Mouse (Mus musculus): ENCODE results near the gene Daglb. TPM values are rescaled to one million over a fixed set of nuclear protein-coding genes. Genes with fewer than 3 reads are reported as not detected.

The Daglb gene
- total RNA-seq (2014; rRNA removed) (16.5 and 21.3 TPM in 2 replicates), polyA plus RNA-seq (2015; fragmentation: Nextera tagmentation; extraction: Ambion mirVana) (14.8 and 19.4 TPM in 2 replicates)

DNA sequence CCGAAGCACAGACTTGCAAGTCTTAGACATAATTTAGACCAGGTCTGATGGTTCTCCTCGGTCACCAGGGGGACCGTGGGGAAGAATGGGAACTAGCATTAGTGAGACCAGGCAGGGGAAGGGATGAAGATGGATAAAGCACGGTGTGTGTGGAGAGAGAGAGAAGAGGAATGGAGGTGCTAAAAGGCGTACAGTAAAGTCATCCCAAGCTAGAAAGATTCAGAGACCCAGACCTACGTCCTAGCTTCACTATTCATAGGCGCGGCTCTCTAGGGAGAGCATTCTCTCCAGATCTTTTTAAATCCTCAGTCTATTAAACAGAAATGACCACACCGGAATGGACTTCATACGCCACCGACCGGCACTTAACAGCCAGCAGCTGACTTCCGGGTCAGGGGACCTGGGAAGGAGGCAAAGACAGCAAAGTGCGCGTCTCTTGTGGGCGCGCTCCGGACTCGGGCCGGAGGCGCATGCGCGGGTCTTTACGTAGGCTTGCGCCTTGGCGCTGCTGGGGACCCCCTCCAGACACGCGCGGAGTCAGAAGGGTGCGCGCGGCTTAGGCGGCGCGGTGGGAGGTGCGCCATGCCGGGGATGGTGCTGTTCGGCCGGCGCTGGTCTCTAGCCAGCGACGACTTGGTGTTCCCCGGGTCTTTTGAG lies at the start of gene Daglb:
Gene Daglb (plus strand): TSS at position 485 of the 657 bp plus-strand sequence.
- peak; percentile 99 for ATAC-seq
- Histone ChIP-seq H3K36me3 (ENCODE audit: insufficient read depth) (peaks cover 20% of the 10 kb centered on the region), H3K27ac (ENCODE audit: low read depth, low read length) (peak within 1 kb of the TSS; percentile 79), H3K9ac (peak within 1 kb of the TSS; percentile 59), H3K27me3 (ENCODE audit: insufficient read depth, low read length) (no peaks in the 10 kb centered on the region), H3K4me3 (ENCODE audit: low read depth, low read length) (peak within 1 kb of the TSS; percentile 58), H3K9me3 (ENCODE audit: low read length) (no peaks in the 10 kb centered on the region), H3K4me1 (ENCODE audit: insufficient read depth) (0 out of 2 replicates have a peak, but pooled peaks cover 4% of the 10 kb centered on the region), H3K4me2 (ENCODE audit: low read depth) (peak within 1 kb of the TSS; percentile 75)
- 2% methylated on average over 43 of the region's 43 CpGs for WGBS
- peak; percentile 13; the same call in 1 of the 2 replicates for TF ChIP-seq CTCF (IDR thresholded peaks at IDR 0.05; ENCODE audit: low read depth)
- DNase-seq, result peak; percentile 96

DNA sequence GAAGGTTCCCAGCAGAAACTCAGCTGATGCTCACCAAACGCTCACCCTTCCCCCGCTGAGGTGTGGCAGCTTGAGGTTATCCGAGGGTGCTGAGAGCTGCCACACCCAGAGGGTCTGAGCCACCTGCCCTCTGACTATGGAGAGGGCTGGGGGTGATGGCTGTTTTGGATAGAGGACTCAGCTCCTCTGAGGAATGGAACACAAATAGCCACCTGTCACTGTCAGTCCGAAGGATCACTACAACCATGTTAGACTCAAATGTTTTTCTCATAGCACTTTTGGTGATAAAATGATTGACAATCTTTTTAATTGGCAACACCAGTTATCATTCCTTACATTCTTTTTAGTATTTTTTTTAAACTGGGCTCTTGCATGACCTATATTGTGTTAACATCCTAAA lies 42.9 kb upstream of the Daglb start:
- Histone ChIP-seq H3K36me3 (ENCODE audit: insufficient read depth) (peaks cover 41% of the 10 kb centered on the region), H3K27me3 (ENCODE audit: insufficient read depth, low read length) (no peaks in the 10 kb centered on the region), H3K4me2 (ENCODE audit: low read depth) (no peak overlapping the region), H3K9ac (no peak overlapping the region), H3K9me3 (ENCODE audit: low read length) (no peaks in the 10 kb centered on the region), H3K4me3 (ENCODE audit: low read depth, low read length) (no peak overlapping the region), H3K4me1 (ENCODE audit: insufficient read depth) (no peaks in the 10 kb centered on the region), H3K27ac (ENCODE audit: low read depth, low read length) (no peak overlapping the region)
- ATAC-seq, result no peak
- no peak for DNase-seq
- no peak for TF ChIP-seq CTCF (IDR thresholded peaks at IDR 0.05; ENCODE audit: low read depth)
- 89% methylated on average over 4 of the region's 4 CpGs for WGBS

DNA sequence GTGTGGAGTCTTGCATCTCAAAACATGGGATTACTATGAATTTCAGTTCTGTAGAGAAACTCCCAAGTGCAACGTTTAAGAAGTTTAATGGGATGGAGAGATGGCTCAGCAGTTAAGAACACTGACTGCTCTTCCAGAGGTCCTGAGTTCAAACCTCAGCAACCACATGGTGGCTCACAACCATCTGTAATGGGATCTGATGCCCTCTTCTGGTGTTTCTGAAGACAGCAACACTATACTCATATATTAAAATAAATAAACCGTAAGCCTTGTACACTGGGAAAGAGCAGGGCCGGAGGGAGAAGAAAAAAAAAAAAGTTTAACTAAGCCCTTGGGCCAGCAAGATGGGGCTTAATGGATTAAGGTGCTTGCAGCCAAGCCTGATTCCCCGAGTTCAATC lies 41.4 kb upstream of the Daglb start:
- TF ChIP-seq CTCF (IDR thresholded peaks at IDR 0.05; ENCODE audit: low read depth), result no peak
- peaks cover 36% of the 10 kb centered on the region for H3K36me3 ChIP-seq (ENCODE audit: insufficient read depth)
- DNase-seq (no peak), ATAC-seq (no peak)
- H3K4me1 ChIP-seq (ENCODE audit: insufficient read depth), result no peaks in the 10 kb centered on the region
- no peak overlapping the region for H3K9ac ChIP-seq
- H3K27ac ChIP-seq (ENCODE audit: low read depth, low read length), result no peak overlapping the region
- no peak overlapping the region for H3K4me3 ChIP-seq (ENCODE audit: low read depth, low read length)
- no peaks in the 10 kb centered on the region for H3K27me3 ChIP-seq (ENCODE audit: insufficient read depth, low read length)
- H3K9me3 ChIP-seq (ENCODE audit: low read length), result no peaks in the 10 kb centered on the region
- 85% methylated on average over 4 of the region's 4 CpGs for WGBS
- no peak overlapping the region for H3K4me2 ChIP-seq (ENCODE audit: low read depth)

DNA sequence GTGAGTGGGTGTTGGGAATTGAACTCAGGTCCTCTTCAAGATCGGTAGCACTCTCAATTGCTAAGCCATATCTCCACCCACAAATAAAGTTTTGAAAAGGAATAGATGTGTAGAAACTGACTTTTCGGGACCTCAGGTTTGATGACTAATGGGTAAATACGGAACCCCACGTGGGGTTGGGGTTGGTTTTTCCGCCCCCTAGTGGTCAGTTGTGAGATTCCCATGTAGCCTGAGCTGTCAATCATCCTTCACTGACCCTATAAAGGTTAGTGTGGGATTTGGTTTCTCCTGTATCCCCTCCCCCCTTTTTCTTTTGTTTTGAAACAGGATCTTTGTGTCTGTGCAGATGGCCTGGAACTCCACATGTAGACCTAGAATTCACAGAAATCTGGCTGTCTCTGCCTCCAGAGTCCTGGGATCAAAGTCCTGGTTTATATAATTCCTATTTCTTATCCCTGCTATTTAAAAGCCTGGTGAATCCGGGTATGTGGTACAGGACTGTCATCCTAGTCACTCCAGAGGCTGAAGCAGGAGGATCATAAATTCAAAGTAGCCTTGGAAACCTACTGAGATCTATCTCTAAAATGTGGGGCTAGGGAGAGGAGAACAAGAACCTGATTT lies 40.4 kb upstream of the Daglb start:
- Histone ChIP-seq H3K36me3 (ENCODE audit: insufficient read depth) (peaks cover 28% of the 10 kb centered on the region), H3K9me3 (ENCODE audit: low read length) (no peaks in the 10 kb centered on the region), H3K27me3 (ENCODE audit: insufficient read depth, low read length) (no peaks in the 10 kb centered on the region), H3K27ac (ENCODE audit: low read depth, low read length) (no peak overlapping the region), H3K4me2 (ENCODE audit: low read depth) (no peak overlapping the region), H3K4me1 (ENCODE audit: insufficient read depth) (no peaks in the 10 kb centered on the region), H3K9ac (no peak overlapping the region), H3K4me3 (ENCODE audit: low read depth, low read length) (no peak overlapping the region)
- WGBS, result 26% methylated on average over 6 of the region's 6 CpGs
- ATAC-seq (peak; percentile 36; the same call in 1 of the 2 replicates), DNase-seq (peak; percentile 45)
- TF ChIP-seq CTCF (IDR thresholded peaks at IDR 0.05; ENCODE audit: low read depth), result peak; percentile 77

DNA sequence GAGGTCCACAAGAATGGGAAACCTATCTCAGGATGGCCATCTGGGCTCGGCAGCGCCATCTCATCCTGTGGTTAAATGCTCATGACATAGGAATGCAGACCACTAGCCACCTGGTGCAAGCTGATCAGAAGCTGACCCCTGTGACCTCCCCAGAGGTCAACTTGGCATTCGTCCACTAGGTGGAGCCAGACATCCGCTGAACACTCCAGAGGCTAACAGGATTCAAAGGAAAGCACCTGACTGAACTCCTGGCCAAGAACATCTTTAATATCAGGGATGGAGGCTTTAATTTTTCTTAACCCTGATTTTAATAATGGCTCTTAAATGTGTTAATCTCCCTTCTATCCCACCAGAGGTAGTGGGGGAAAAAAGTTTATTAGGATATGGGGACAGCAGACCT lies 30.0 kb upstream of the Daglb start:
- H3K4me3 ChIP-seq (ENCODE audit: low read depth, low read length), result no peak overlapping the region
- no peaks in the 10 kb centered on the region for H3K27me3 ChIP-seq (ENCODE audit: insufficient read depth, low read length)
- no peak overlapping the region for H3K9ac ChIP-seq
- no peaks in the 10 kb centered on the region for H3K9me3 ChIP-seq (ENCODE audit: low read length)
- H3K36me3 ChIP-seq (ENCODE audit: insufficient read depth), result no peaks in the 10 kb centered on the region
- no peak overlapping the region for H3K27ac ChIP-seq (ENCODE audit: low read depth, low read length)
- H3K4me1 ChIP-seq (ENCODE audit: insufficient read depth), result no peaks in the 10 kb centered on the region
- DNase-seq (peak; percentile 42), ATAC-seq (no peak)
- peak; percentile 74 for TF ChIP-seq CTCF (IDR thresholded peaks at IDR 0.05; ENCODE audit: low read depth)
- no peak overlapping the region for H3K4me2 ChIP-seq (ENCODE audit: low read depth)
- 10% methylated on average over 4 of the region's 4 CpGs for WGBS

DNA sequence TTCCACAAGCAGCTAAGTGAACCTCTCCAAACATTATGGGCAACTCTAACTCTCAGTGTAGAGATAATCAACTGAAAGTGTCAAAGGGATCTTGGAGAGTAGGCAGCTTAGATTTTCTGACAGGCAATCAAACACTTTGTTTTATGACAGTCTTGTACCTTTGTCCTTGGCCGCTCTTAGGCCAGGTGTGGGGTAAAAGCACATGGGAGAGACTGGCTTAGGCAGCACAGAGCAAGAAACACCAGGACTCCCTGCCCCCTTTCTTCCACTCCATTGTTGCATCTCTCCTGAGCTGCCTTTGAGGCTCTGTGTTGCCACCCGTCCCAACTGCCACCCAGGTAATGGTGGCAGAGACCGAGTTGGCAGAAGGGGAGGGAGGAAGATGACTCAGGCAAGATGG lies 23.1 kb upstream of the Daglb start:
- Histone ChIP-seq H3K4me2 (ENCODE audit: low read depth) (no peak overlapping the region), H3K9ac (no peak overlapping the region), H3K4me3 (ENCODE audit: low read depth, low read length) (no peak overlapping the region), H3K9me3 (ENCODE audit: low read length) (no peaks in the 10 kb centered on the region), H3K27me3 (ENCODE audit: insufficient read depth, low read length) (no peaks in the 10 kb centered on the region), H3K36me3 (ENCODE audit: insufficient read depth) (no peaks in the 10 kb centered on the region), H3K4me1 (ENCODE audit: insufficient read depth) (no peaks in the 10 kb centered on the region), H3K27ac (ENCODE audit: low read depth, low read length) (no peak overlapping the region)
- 85% methylated on average over 3 of the region's 3 CpGs for WGBS
- ATAC-seq (no peak), DNase-seq (no peak)
- TF ChIP-seq CTCF (IDR thresholded peaks at IDR 0.05; ENCODE audit: low read depth), result no peak

DNA sequence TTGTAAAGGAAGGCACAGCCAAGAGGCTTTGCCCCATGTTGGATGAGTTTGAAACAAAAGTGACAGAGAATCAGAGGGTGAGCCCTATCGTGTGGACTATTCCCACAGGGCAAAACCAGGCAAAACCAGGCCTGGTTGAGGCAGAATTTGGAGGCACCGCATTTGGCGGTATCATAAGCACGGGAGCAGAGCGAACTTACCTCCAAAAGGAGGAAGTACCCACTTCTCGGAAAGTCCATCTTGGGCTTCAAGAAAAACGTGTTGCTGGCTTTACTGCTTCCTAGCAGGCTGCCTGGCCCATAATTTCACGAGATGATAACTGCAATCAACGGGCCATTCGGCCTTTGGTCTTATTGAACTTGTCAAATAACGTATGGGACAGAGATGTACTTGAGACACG lies 22.6 kb upstream of the Daglb start:
- Histone ChIP-seq H3K4me1 (ENCODE audit: insufficient read depth) (no peaks in the 10 kb centered on the region), H3K9ac (no peak overlapping the region), H3K4me2 (ENCODE audit: low read depth) (no peak overlapping the region), H3K27me3 (ENCODE audit: insufficient read depth, low read length) (no peaks in the 10 kb centered on the region), H3K36me3 (ENCODE audit: insufficient read depth) (no peaks in the 10 kb centered on the region), H3K9me3 (ENCODE audit: low read length) (no peaks in the 10 kb centered on the region), H3K4me3 (ENCODE audit: low read depth, low read length) (no peak overlapping the region), H3K27ac (ENCODE audit: low read depth, low read length) (no peak overlapping the region)
- WGBS, result 89% methylated on average over 12 of the region's 12 CpGs
- ATAC-seq, result no peak
- DNase-seq, result no peak
- TF ChIP-seq CTCF (IDR thresholded peaks at IDR 0.05; ENCODE audit: low read depth), result no peak
